Mouse (Mus musculus) right cerebral cortex, postnatal 25 days (tissue): Measurements from ENCODE around the gene Itm2b.

ENCODE experiments used
- DNase-seq: peaks from one replicate; pipeline ENCODE4 v3.0.0; 2022

The Itm2b gene

DNA sequence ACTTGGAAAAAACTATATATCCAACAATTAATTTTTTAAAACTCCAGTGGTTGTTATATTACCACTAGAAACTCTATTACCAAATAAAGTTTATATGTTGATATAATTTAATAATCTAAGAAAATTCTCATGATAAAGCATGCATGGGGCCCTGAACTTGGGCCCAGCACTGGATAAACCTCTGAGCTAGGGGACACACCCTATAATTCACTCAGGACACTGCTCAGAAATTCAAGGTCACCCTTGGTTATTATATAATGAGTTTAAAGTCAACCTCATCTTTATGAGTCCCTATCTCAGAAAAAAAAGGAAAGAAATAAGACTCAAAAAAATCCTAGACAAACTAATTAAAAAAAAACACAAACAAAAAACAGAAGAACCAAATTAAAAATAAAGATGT, 68.2 kb downstream of the Itm2b start:
- DNase-seq: no peak

- no peak for DNase-seq
These were observed 71.2 kb downstream of the Itm2b start for GRCm38 (mm10) chr14:73313864-73314263.

GRCm38 (mm10) chr14:73313396-73313795, 71.7 kb downstream of the Itm2b start:
- DNase-seq: no peak

- DNase-seq: no peak
These were observed 72.2 kb downstream of the Itm2b start for GRCm38 (mm10) chr14:73312909-73313308.
